Mouse (Mus musculus) fat pad, adult 2 months (tissue): ENCODE results near the gene Astn2.
A peak's percentile ranks its signal among the peaks of the same experiment; 100 is the strongest.

Experiments
- DNase-seq: peaks from one replicate; pipeline ENCODE4 v3.0.0-alpha.2; 2011; ENCODE audit warnings: low read depth, low spot score; ENCODE audit errors: extremely low read depth

Astn2 gene

GRCm38 (mm10) chr4:65874236-65874781 is 530.1 kb downstream of the Astn2 start:
- peak; percentile 91 for DNase-seq

- no peak for DNase-seq
Measured at GRCm38 (mm10) chr4:65864551-65864950, 539.9 kb downstream of the Astn2 start.

GRCm38 (mm10) chr4:65843191-65843590 is 561.2 kb downstream of the Astn2 start:
- no peak for DNase-seq

- DNase-seq, result no peak
Measured at GRCm38 (mm10) chr4:65839550-65840000, 564.8 kb downstream of the Astn2 start.

GRCm38 (mm10) chr4:65838781-65839180 is 565.6 kb downstream of the Astn2 start:
- DNase-seq, result no peak

GRCm38 (mm10) chr4:65832971-65833370 is 571.4 kb downstream of the Astn2 start:
- DNase-seq, result no peak

- no peak for DNase-seq
Measured at GRCm38 (mm10) chr4:65831872-65832271, 572.5 kb downstream of the Astn2 start.

- no peak for DNase-seq
Measured at GRCm38 (mm10) chr4:65830495-65830894, 573.9 kb downstream of the Astn2 start.

- DNase-seq, result no peak
Measured at GRCm38 (mm10) chr4:65821070-65821469, 583.3 kb downstream of the Astn2 start.

GRCm38 (mm10) chr4:65820236-65820635 is 584.2 kb downstream of the Astn2 start:
- DNase-seq, result no peak

GRCm38 (mm10) chr4:65819835-65820234 is 584.6 kb downstream of the Astn2 start:
- DNase-seq, result no peak

GRCm38 (mm10) chr4:65814176-65814535 is 590.3 kb downstream of the Astn2 start:
- DNase-seq, result no peak

GRCm38 (mm10) chr4:65813500-65814175 is 590.8 kb downstream of the Astn2 start:
- DNase-seq, result no peak

GRCm38 (mm10) chr4:65807341-65807740 is 597.1 kb downstream of the Astn2 start:
- DNase-seq, result no peak

GRCm38 (mm10) chr4:65801204-65801603 is 603.2 kb downstream of the Astn2 start:
- no peak for DNase-seq

GRCm38 (mm10) chr4:65791051-65791450 is 613.4 kb downstream of the Astn2 start:
- DNase-seq, result no peak

GRCm38 (mm10) chr4:65773368-65774010 is 630.9 kb downstream of the Astn2 start:
- DNase-seq, result no peak

- no peak for DNase-seq
Measured at GRCm38 (mm10) chr4:65770952-65771351, 633.5 kb downstream of the Astn2 start.

GRCm38 (mm10) chr4:65767919-65768318 is 636.5 kb downstream of the Astn2 start:
- no peak for DNase-seq

- DNase-seq, result no peak
Measured at GRCm38 (mm10) chr4:65767431-65767830, 637.0 kb downstream of the Astn2 start.

GRCm38 (mm10) chr4:65765312-65765711 is 639.1 kb downstream of the Astn2 start:
- no peak for DNase-seq

- DNase-seq, result no peak
Measured at GRCm38 (mm10) chr4:65764275-65764674, 640.1 kb downstream of the Astn2 start.
